Mouse (Mus musculus): Measurements from ENCODE around the gene Cmss1.

Cmss1 gene

GRCm38 (mm10) chr16:57389566-57390251 lies 217.0 kb downstream of the Cmss1 start:
- DNase-seq (ENCODE audit: low spot score in 2 of 2), result no peak

DNA sequence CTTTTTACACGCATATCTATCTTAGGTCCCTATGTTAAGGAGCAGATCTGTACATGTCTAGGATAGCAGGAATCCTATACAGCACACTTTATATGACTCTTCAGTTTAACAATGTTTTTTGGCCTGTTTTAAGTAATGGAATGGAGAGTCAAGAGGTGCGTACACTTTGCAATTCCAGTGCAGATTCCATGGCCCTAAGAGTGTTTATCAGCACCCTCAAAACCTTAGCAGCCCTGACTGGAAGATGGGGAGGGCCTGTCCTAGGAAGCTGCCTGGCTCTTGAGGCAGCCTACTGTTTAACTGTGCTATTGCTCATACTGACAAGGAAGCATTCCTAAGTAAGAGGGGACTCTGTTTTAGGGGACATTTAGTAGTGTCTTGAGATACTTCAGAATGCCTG lies 222.4 kb downstream of the Cmss1 start:
- no peak for DNase-seq (ENCODE audit: low spot score in 2 of 2)

- no peak for DNase-seq (ENCODE audit: low spot score in 2 of 2)
Observed at GRCm38 (mm10) chr16:57383266-57383971, 223.2 kb downstream of the Cmss1 start.

DNA sequence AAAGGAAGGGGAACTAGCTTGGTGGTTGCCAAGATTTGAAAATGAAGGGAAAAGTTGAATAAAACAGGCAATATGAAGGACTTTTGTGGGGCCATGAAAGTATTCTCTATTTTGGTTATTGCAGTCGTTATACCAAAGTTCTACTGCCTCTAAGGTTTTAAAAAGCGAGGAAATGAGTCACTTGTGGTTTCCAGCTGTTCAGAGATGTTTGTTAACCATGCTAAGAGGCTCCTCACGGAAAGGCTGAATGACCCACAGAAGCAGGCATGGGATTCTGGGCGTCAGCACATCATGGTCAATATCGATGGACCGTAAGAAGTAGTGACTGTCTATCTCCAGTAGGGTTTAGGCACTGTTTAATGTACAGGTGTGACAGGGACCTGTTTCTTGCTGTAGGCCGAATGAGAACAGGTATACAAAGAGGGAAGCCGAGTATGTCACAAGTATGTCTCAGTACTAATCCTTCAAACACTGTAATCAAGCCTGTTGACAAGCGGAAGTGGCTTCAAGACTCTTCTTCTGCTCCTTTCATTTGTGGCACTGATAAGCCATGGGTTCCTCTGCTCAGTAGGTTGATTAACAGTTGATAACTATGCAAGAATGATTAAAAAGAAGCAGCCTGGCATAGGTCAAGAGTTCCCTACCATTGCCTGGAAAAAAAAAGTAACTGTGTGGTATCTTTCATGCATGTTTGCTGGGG lies 227.9 kb downstream of the Cmss1 start:
- no peak for DNase-seq (ENCODE audit: low spot score in 2 of 2)

DNA sequence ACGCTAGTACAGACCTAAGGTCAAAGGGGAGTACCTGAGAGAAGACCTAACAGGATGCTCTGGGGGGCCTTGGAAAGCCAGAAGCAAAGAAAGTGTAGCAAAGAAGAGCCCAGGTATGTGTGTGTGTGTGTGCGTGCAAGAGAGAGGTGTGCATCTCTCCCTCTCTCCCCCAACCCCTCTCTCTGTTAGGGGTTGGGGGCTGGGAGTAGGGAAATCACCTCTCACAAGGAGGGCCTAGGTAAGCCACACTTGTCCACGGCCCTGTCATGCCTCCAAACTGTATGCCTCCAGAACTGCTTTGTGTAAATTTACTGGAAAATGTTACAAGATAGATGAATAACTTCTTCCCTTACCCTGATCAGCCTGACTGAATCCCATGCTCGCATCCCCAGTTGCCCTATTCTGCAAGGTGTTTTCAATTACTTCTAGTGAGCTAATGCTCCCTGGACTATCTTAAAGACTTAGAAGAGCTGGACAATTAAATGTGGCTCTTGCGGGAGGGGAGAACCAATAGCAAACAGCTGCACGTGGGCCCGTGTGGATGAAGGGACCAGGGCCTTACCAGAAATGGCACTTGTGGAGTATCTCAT lies 231.3 kb downstream of the Cmss1 start:
- DNase-seq (ENCODE audit: low spot score in 2 of 2), result no peak

DNA sequence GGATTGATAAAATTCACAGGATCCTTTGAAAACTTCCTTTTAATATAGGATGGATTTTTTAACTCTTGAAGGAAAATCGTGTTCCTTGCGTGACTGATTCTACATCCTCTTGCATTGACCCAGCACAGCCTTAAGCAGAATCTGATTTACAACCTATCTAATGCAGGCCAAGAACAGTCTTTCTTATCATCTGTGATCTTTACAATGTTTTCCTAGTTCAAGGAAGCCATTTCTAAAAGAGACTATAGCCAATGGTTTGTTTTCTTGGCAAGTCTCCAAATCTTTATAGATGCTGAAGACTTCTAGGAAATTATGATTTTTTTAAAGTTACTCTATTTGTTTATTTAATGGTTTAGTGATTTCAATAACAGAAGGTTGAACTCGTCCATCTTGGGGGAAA lies 234.5 kb downstream of the Cmss1 start:
- no peak for DNase-seq (ENCODE audit: low spot score in 2 of 2)

DNA sequence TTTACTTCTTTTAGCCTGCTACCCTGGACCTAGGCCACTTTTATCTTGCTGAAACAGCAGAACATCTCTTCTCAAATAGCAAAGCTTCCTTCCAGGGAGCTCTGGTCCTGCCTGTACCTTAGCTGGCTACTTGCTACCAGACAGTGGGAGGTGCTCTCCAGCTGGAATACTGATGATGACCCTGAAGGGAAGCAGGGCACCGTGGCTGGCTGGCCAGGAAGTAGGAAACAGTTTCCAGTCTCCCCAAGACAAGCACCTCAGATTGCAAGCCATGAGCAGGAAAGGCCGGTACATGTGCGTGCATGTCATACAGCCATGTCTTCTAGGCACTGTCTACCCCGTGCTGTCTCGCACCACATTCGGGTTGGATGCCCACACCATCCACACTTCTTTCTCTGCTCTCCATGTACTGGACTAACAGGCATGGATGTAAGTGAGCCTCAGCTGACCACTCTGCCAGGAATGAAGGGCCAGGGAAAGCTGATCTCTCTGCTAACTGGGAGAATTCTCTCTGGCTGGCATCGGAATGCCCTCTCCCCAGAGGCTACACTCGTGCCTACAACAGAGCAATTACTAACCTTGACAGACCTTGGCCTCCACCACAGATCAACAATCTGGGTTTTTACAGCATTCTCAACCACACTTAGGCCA lies 236.7 kb downstream of the Cmss1 start:
- DNase-seq (ENCODE audit: low spot score in 2 of 2), result no peak

- no peak for DNase-seq (ENCODE audit: low spot score in 2 of 2)
Observed at GRCm38 (mm10) chr16:57366941-57367694, 239.5 kb downstream of the Cmss1 start.

DNA sequence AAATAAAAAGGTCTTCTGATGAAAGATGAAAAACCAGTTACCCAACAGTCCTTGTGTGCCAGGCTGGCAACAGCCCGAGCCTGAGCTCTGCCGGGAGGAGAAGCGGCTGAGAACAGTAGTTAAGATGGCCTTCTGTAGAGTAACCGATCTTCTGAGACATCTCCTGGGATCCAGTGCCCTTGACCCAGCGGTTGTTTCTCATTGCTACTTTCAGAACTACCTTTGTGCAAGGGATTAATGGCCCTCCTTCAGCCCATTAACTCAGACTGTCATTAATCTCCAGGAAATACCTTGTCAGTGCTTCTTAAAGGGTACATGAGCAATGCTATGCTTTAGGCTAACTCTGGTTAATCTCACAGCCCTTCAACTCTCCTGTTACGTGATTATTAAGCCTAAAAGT lies 240.5 kb downstream of the Cmss1 start:
- DNase-seq (ENCODE audit: low spot score in 2 of 2), result no peak

DNA sequence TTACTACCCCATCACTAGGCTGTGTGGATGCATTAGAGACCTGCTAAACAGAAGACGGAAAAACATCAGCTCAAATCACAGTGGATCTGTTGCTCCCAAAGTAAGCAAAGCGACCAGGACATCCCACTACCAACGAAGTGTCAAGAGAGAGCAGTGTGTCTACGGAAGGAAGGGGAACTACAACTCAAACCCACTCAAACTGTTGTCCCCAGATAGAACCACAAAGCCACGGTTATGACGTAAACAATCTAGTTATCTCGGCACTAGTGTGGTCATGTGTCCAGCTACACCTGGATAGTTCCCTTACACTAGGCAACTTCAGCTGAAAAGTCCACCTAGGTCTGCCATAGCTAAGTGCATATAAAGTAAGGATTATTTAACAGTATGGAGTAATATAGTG lies 242.2 kb downstream of the Cmss1 start:
- no peak for DNase-seq (ENCODE audit: low spot score in 2 of 2)

GRCm38 (mm10) chr16:57362679-57363401 lies 243.8 kb downstream of the Cmss1 start:
- peak in 1 of 2 experiments; percentile 4 for DNase-seq (ENCODE audit: low spot score in 2 of 2)

GRCm38 (mm10) chr16:57360785-57361184 lies 245.9 kb downstream of the Cmss1 start:
- no peak for DNase-seq (ENCODE audit: low spot score in 2 of 2)

DNA sequence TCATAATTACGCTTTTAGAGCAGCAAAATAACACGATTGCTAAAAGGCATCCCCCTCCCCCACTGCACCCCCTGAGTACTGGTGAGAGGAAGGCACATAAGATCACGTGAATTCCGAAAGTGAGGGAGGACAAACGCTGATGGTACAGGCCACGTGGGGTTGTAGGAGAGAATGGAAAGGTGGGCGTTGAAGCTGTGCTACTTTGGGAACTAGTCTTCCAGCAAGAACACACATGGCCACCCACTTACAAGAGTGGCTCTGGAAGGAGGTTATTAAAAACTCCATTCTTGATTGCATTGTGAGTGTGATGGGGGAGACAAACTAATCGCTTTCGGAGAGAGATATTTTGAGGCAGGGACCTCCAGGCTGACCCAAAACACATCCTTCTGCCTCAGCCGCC lies 247.4 kb downstream of the Cmss1 start:
- no peak for DNase-seq (ENCODE audit: low spot score in 2 of 2)

- no peak for DNase-seq (ENCODE audit: low spot score in 2 of 2)
Observed at GRCm38 (mm10) chr16:57357011-57357410, 249.7 kb downstream of the Cmss1 start.

- no peak for DNase-seq (ENCODE audit: low spot score in 2 of 2)
Observed at GRCm38 (mm10) chr16:57356454-57356853, 250.2 kb downstream of the Cmss1 start.

DNA sequence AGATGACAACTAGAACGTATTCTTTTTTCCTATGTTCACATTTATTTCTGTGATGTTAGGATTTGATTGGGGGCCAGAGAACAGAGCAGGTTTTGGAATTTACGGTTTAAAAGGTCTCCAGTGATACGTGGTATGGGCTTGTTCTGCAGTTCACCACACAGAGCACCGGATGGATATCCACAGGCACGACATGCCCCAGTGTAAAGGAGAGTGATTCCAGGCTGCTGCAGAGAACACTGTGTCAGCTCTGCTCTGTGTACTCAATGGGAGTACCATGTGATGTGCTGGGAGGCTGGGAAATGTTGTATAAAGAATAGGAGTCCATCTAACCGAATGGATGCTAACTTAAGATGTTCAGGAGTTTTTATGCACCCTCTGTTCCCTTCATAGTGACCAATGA lies 252.7 kb downstream of the Cmss1 start:
- DNase-seq (ENCODE audit: low spot score in 2 of 2), result no peak

DNA sequence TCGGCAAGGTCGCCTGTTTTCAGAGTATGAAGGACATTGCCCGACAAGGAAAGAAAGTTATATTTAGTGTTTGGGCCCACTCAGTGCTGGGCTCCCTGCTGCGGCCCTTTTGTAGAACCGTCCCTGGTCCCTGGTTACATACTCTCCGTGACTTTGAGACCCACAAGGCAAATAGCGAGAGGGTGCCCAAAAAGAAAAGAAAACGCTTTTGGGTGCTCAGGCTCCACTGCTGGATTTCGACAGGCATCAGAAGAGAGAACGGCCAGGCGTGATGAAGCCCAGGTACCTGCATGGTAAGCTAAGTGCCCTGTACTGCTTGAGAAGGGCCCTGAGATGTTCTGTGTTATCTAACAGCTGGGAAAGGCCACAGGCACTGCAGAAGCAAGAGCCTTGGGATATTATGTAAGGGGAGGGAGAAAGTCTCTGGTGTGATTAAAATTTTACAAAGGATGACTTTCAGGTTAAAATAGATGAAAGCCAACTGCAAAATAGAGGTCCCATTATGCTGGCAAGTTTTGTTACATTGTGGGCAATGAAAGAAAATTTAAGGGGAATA lies 253.4 kb downstream of the Cmss1 start:
- DNase-seq (ENCODE audit: low spot score in 2 of 2), result no peak

DNA sequence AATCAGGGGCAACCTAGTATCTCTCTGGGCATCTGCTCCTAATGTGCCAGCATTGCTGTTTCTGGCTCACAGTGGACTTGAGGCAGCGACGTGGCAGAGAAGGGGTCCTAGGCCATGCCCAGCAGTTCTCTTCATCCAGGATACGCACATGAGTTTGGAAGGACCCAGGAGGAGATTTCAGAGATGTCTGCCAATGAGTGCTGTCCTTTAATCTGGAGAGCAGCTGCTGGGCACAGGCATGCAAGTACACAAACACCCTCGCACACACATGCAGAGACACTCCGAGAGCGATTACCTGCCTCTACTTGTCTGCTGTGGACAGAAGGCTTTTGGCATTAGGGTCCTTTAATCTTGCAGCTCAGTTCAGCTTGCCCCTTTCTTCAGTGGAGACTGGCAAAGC lies 253.9 kb downstream of the Cmss1 start, which contains the start of gene Filip1l:
Filip1l (plus strand) TSS at position 343 of the 400 bp plus-strand sequence.
- DNase-seq (ENCODE audit: low spot score in 2 of 2), result no peak

DNA sequence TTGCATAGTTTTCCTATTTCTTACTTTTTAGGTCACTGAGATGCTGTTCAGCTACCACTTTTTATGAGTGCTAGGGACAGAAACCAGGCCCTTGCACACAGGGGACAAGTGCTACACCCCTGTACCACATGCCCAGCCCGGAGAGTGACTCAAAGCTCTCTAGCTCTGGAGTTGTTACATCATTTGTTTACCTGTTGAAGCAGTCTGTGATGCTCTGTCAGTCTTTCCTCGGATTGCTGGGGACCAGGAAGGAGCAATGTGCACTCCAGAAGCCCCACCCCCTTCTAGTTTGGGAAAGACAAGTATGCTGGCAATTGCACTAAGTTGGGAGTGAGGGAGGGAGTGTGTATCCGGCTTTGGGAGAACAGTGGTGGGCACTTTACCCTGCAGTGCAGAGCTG lies 257.0 kb downstream of the Cmss1 start:
- no peak for DNase-seq (ENCODE audit: low spot score in 2 of 2)

DNA sequence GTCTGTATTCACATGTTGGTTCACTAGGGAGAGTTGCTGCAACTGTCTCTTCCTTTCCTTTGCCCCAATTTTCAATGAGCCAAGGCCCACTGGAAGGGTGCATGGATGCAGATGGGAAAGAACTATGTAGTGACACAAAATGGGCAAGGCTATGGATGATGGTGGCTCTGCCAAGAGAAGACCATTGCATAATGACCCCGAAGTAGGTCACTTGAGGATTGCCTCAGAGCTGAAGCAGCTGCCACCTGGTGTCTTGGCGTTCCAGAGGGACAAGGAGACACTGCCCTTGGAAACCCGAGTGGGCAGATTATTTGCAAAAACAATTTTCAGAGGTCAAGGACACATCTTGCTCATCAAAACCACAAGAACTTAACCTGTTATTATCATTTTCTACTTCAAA lies 257.6 kb downstream of the Cmss1 start:
- DNase-seq (ENCODE audit: low spot score in 2 of 2), result no peak

Data from natural killer cell, adult 2 months (primary cell).